Mouse (Mus musculus) CH12.LX (cell line): ENCODE data around the gene Rad1. TPM values are rescaled to one million over a fixed set of nuclear protein-coding genes. Genes with fewer than 3 reads are reported as not detected.

Experiments
- DNase-seq: peaks from one replicate; pipeline ENCODE4 v3.0.0-alpha.2; 2013; ENCODE audit errors: extremely low read depth
- H3K27ac ChIP-seq: 2 replicates; pipeline ENCODE4 v1.5.1; 2012; ENCODE audit warnings: low read depth, mild to moderate bottlenecking, control low read depth, moderate library complexity; ENCODE audit not compliant: insufficient read depth
- H3K27me3 ChIP-seq: replicated peaks from 2 replicates; pipeline ENCODE3; 2012; ENCODE audit warnings: inconsistent platforms
- H3K36me3 ChIP-seq, 2 experiments: replicated peaks in 1 of 2; 2 replicates each; pipeline versions ENCODE3 to v1.6.1; 2012; ENCODE audit warnings: inconsistent platforms in 1 of 2, low read length in 1 of 2, mild to moderate bottlenecking in 1 of 2, mixed read lengths in 1 of 2, moderate library complexity in 1 of 2; ENCODE audit not compliant: control insufficient read depth in 1 of 2, insufficient read depth in 1 of 2
- H3K4me1 ChIP-seq, 2 experiments: 2 replicates each; pipeline ENCODE4 v1.6.1; 2012; ENCODE audit warnings: inconsistent platforms in 1 of 2, moderate library complexity in 1 of 2; ENCODE audit not compliant: insufficient read depth in 2 of 2, control insufficient read depth in 1 of 2
- H3K4me2 ChIP-seq: 2 replicates; pipeline ENCODE4 v1.6.1; 2012; ENCODE audit warnings: low read depth, mild to moderate bottlenecking, control low read depth; ENCODE audit not compliant: poor library complexity, insufficient read depth, severe bottlenecking
- H3K4me3 ChIP-seq, 3 experiments: fragments of 150-350 bp in 1 of 3; sonication (generic) in 1 of 3; replicated peaks in 1 of 3; 2 replicates each; pipeline versions ENCODE3 to v1.5.1; 2011 to 2012; ENCODE audit warnings: low read depth in 2 of 3, low read length in 2 of 3, mild to moderate bottlenecking in 2 of 3, moderate library complexity in 2 of 3, control low read depth in 1 of 3, improper control_type of control experiment in 1 of 3, inconsistent platforms in 1 of 3, mixed read lengths in 1 of 3; ENCODE audit not compliant: poor library complexity in 1 of 3
- H3K79me2 ChIP-seq: replicated peaks from 2 replicates; pipeline ENCODE4 v1.6.1; 2012; ENCODE audit warnings: mild to moderate bottlenecking, moderate library complexity; ENCODE audit not compliant: control insufficient read depth, poor library complexity, insufficient read depth, severe bottlenecking; ENCODE audit errors: extremely low read depth
- H3K9ac ChIP-seq: 2 replicates; pipeline ENCODE4 v1.6.1; 2012; ENCODE audit warnings: low read depth, mild to moderate bottlenecking, control low read depth, moderate library complexity; ENCODE audit not compliant: insufficient read depth
- H3K9me3 ChIP-seq: replicated peaks from 2 replicates; pipeline ENCODE3; 2012; ENCODE audit warnings: low read length, inconsistent platforms, mixed read lengths
- BHLHE40 ChIP-seq: IDR thresholded peaks from 2 replicates; pipeline ENCODE4 v1.6.1; 2011; ENCODE audit warnings: mild to moderate bottlenecking, low read depth, low read length, improper control_type of control experiment
- CTCF ChIP-seq, 2 experiments: IDR thresholded peaks in 1 of 2; conservative IDR thresholded peaks in 1 of 2; 2 replicates each; pipeline ENCODE4 v1.5.1; 2011 to 2012; ENCODE audit warnings: low read depth in 2 of 2, low read length in 2 of 2, improper control_type of control experiment in 1 of 2, inconsistent platforms in 1 of 2, mild to moderate bottlenecking in 1 of 2, moderate library complexity in 1 of 2
- E2F4 ChIP-seq: IDR thresholded peaks from 2 replicates; pipeline ENCODE4 v1.6.1; 2011; ENCODE audit warnings: low read depth, low read length, improper control_type of control experiment; ENCODE audit not compliant: insufficient replicate concordance
- ELF1 ChIP-seq: IDR thresholded peaks from 2 replicates; pipeline ENCODE4 v1.6.1; 2014; ENCODE audit warnings: low read depth, mild to moderate bottlenecking, inconsistent platforms, low read length, improper control_type of control experiment
- ETS1 ChIP-seq: conservative IDR thresholded peaks from 2 replicates; pipeline ENCODE4 v1.6.1; 2012; ENCODE audit warnings: low read depth, mild to moderate bottlenecking, inconsistent platforms, low read length, improper control_type of control experiment, moderate library complexity
- HCFC1 ChIP-seq: IDR thresholded peaks from 2 replicates; pipeline ENCODE4 v1.6.1; 2012; ENCODE audit warnings: low read depth, mild to moderate bottlenecking, inconsistent platforms, low read length, improper control_type of control experiment
- IRF4 ChIP-seq: IDR thresholded peaks from 2 replicates; pipeline ENCODE4 v1.6.1; 2014; ENCODE audit warnings: low read depth, mild to moderate bottlenecking, inconsistent platforms, low read length, improper control_type of control experiment
- JUN ChIP-seq: IDR thresholded peaks from 2 replicates; pipeline ENCODE4 v1.6.1; 2011; ENCODE audit warnings: low read depth, mild to moderate bottlenecking, low read length, improper control_type of control experiment, moderate library complexity; ENCODE audit not compliant: insufficient read depth
- JUND ChIP-seq: conservative IDR thresholded peaks from 2 replicates; pipeline ENCODE4 v1.6.1; 2011; ENCODE audit warnings: low read depth, low read length, improper control_type of control experiment
- MAFK ChIP-seq: IDR thresholded peaks from 2 replicates; pipeline ENCODE4 v1.6.1; 2011; ENCODE audit warnings: low read length, improper control_type of control experiment; ENCODE audit not compliant: insufficient replicate concordance
- MAX ChIP-seq: IDR thresholded peaks from 2 replicates; pipeline ENCODE4 v1.6.1; 2011; ENCODE audit warnings: low read length, improper control_type of control experiment
- MYC ChIP-seq: IDR thresholded peaks from 2 replicates; pipeline ENCODE4 v1.6.1; 2011; ENCODE audit warnings: low read depth, mild to moderate bottlenecking, improper control_type of control experiment, low read length
- NELFE ChIP-seq: IDR thresholded peaks from 2 replicates; pipeline ENCODE4 v1.6.1; 2011; ENCODE audit warnings: low read depth, low read length, improper control_type of control experiment
- NRF1 ChIP-seq: IDR thresholded peaks from 2 replicates; pipeline ENCODE4 v1.6.1; 2014; ENCODE audit warnings: low read depth, mild to moderate bottlenecking, inconsistent platforms, low read length, improper control_type of control experiment, moderate library complexity
- POLR2A ChIP-seq: IDR thresholded peaks from 2 replicates; pipeline ENCODE4 v1.6.1; 2011; ENCODE audit warnings: low read depth, mild to moderate bottlenecking, improper control_type of control experiment, low read length
- RCOR1 ChIP-seq: conservative IDR thresholded peaks from 2 replicates; pipeline ENCODE4 v1.6.1; 2012; ENCODE audit warnings: low read depth, mild to moderate bottlenecking, inconsistent platforms, low read length, improper control_type of control experiment
- SIN3A ChIP-seq: IDR thresholded peaks from 2 replicates; pipeline ENCODE4 v1.6.1; 2012; ENCODE audit warnings: low read length, improper control_type of control experiment, inconsistent platforms
- SMC3 ChIP-seq: IDR thresholded peaks from 2 replicates; pipeline ENCODE4 v1.6.1; 2011; ENCODE audit warnings: low read depth, low read length, improper control_type of control experiment
- TBP ChIP-seq: conservative IDR thresholded peaks from 2 replicates; pipeline ENCODE4 v1.6.1; 2011; ENCODE audit warnings: low read depth, low read length, improper control_type of control experiment
- TCF12 ChIP-seq: IDR thresholded peaks from 2 replicates; pipeline ENCODE4 v1.6.1; 2014; ENCODE audit warnings: low read depth, mild to moderate bottlenecking, inconsistent platforms, low read length, improper control_type of control experiment
- USF2 ChIP-seq: conservative IDR thresholded peaks from 2 replicates; pipeline ENCODE4 v1.6.1; 2011; ENCODE audit warnings: low read depth, low read length, improper control_type of control experiment
- ZC3H11A ChIP-seq: IDR thresholded peaks from 2 replicates; pipeline ENCODE4 v1.6.1; 2012; ENCODE audit warnings: low read depth, mild to moderate bottlenecking, inconsistent platforms, low read length, improper control_type of control experiment
- ZKSCAN1 ChIP-seq: IDR thresholded peaks from 2 replicates; pipeline ENCODE4 v1.6.1; 2012; ENCODE audit warnings: low read depth, inconsistent platforms, low read length, improper control_type of control experiment, borderline replicate concordance
- ZNF384 ChIP-seq: IDR thresholded peaks from 2 replicates; pipeline ENCODE4 v1.6.1; 2012; ENCODE audit warnings: low read depth, low read length, improper control_type of control experiment, inconsistent platforms
- dilution Hi-C: fragments of 300-500 bp; cut with MboI; formaldehyde crosslinking; loops from 2 replicates; pipeline ENCODE4 v1.14.3; 2020; ENCODE audit warnings: low sequenced_read_pairs; ENCODE audit not compliant: extremely low pct_unique_long_range_greater_than_20kb, extremely low pct_ligation_motif_present
- in situ Hi-C: fragments of 300-500 bp; cut with MboI; formaldehyde crosslinking; loops from 3 replicates; pipeline ENCODE4 v1.14.3; 2019; ENCODE audit warnings: low sequenced_read_pairs, low pct_ligation_motif_present, low pct_unique_long_range_greater_than_20kb, mixed read lengths
- polyA plus RNA-seq: library from polyadenylated mRNA; unstranded; fragments of >175 nt; gene quantifications from 2 replicates; pipeline ENCODE4 v1.2.1, GENCODE M21; 2012; ENCODE audit warnings: low read depth; ENCODE audit not compliant: insufficient read length
- total RNA-seq, 2 experiments: library from RNA; depleted of rRNA; stranded (reverse); fragments of 300-350 nt in 1 of 2; fragments of >200 nt in 1 of 2; gene quantifications; 2 replicates each; pipeline ENCODE4 v1.2.3; 2012 to 2014

The Rad1 gene
- total and polyA plus RNA-seq, 3 experiments = 34.0 to 92.8 (median 37.6) TPM

- Histone ChIP-seq H3K36me3 (peaks cover 12 to 48% of the 10 kb centered on the region in 2 experiments), H3K9ac (no peak overlapping the region), H3K4me3 (no peak overlapping the region), H3K27me3 (no peaks in the 10 kb centered on the region), H3K27ac (no peak overlapping the region), H3K79me2 (peaks cover 13% of the 10 kb centered on the region), H3K4me1 (peaks cover 0 to 16% of the 10 kb centered on the region in 2 experiments; a peak in 2 of 4 replicates), H3K9me3 (no peaks in the 10 kb centered on the region), H3K4me2 (no peak overlapping the region)
- DNase-seq = no peak
- dilution Hi-C loops (no loop called here), in situ Hi-C loops (no loop called here)
- TF ChIP-seq ELF1 (no peak), NELFE (no peak), USF2 (no peak), ZC3H11A (no peak), MAX (no peak), MYC (no peak)
Measured at GRCm38 (mm10) chr15:10463555-10463954, 22.3 kb upstream of the Rad1 start.

- dilution Hi-C loops = no loop called here
- Histone ChIP-seq H3K27ac (no peak overlapping the region), H3K4me2 (no peak overlapping the region), H3K4me3 (no peak overlapping the region), H3K9ac (no peak overlapping the region), H3K79me2 (peaks cover 21% of the 10 kb centered on the region), H3K27me3 (no peaks in the 10 kb centered on the region), H3K36me3 (peaks cover 6 to 41% of the 10 kb centered on the region in 2 experiments), H3K4me1 (peaks cover 4 to 22% of the 10 kb centered on the region in 2 experiments), H3K9me3 (no peaks in the 10 kb centered on the region)
- in situ Hi-C loops = no loop called here
- DNase-seq = no peak
- TF ChIP-seq TBP (no peak), E2F4 (no peak), MAFK (no peak), ZNF384 (no peak), NELFE (no peak)
Measured at GRCm38 (mm10) chr15:10464678-10465077, 21.1 kb upstream of the Rad1 start.

DNA sequence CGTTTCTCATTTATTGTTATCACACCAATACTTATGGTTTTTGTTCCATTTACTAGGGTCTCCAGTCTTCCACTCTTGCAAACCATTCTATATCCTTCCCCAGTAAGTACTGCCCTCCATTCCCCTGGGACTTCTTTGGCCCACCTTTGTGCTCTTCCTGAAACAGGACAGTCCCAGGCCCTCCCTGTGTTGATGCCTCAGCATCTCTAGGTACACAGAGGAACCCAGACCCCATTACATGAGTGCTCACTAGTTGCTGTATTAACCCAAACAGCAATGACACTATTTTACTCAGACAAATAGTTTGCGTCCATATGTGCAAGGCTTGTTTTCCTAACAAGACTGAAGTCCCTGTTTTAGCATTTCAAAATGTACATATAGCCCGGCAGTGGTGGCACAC, 17.1 kb upstream of the Rad1 start:
- Histone ChIP-seq H3K9me3 (no peaks in the 10 kb centered on the region), H3K27me3 (no peaks in the 10 kb centered on the region), H3K36me3 (peaks cover 0 to 12% of the 10 kb centered on the region in 2 experiments), H3K4me2 (peak overlapping the region; percentile 91; the same call in 1 of the 2 replicates), H3K79me2 (peaks cover 22% of the 10 kb centered on the region), H3K4me3 (no peak overlapping the region), H3K4me1 (peaks cover 4 to 24% of the 10 kb centered on the region in 2 experiments), H3K27ac (no peak overlapping the region), H3K9ac (no peak overlapping the region)
- in situ Hi-C loops (no loop called here), dilution Hi-C loops (no loop called here)
- TF ChIP-seq ZKSCAN1 (no peak), ETS1 (no peak), SIN3A (no peak), JUN (no peak), RCOR1 (no peak), CTCF (conservative IDR thresholded peaks at IDR 0.05 in 1 of 2, IDR thresholded peaks at IDR 0.05 in 1 of 2; ENCODE audit: low read depth in 2 of 2, low read length in 2 of 2) (no peak), TCF12 (no peak), MAX (no peak), E2F4 (no peak), MYC (no peak), JUND (no peak), POLR2A (no peak), IRF4 (no peak), NRF1 (no peak), NELFE (no peak), SMC3 (no peak), BHLHE40 (no peak), HCFC1 (no peak), ZNF384 (no peak)
- no peak for DNase-seq
